Mouse (Mus musculus): ENCODE measurements around the gene Sirt2.

Gene Sirt2

DNA sequence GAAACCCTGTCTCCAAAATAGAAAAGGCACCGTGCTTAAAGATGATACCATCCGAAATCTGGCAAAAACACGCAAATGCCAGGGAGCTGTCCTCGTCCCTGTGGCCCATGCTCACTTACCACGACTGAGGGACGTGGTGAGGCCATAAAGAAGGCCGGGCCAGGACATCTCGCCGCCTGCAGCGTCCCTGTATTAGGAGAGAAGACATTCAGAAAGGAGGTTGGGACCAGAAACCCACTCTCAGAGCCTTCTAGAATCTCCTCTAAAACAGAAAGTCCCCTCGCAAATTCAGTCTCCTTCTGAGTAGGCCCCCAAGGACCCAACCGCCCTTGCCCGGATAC, 25.2 kb upstream of the Sirt2 start:
- POLR2A ChIA-PET: interaction anchor here in 3 of 4 experiments (0.6 to 3.2 kb wide), 85 partner anchors 8 to 777 kb away, joined by 3 to 38 read pairs (median 5); partner anchors contain the start of genes Sirt2 (in 3 of the 3), Ccer2 (in 2 of the 3), Fbxo17 (in 2 of the 3) and Med29 (in 2 of the 3)

DNA sequence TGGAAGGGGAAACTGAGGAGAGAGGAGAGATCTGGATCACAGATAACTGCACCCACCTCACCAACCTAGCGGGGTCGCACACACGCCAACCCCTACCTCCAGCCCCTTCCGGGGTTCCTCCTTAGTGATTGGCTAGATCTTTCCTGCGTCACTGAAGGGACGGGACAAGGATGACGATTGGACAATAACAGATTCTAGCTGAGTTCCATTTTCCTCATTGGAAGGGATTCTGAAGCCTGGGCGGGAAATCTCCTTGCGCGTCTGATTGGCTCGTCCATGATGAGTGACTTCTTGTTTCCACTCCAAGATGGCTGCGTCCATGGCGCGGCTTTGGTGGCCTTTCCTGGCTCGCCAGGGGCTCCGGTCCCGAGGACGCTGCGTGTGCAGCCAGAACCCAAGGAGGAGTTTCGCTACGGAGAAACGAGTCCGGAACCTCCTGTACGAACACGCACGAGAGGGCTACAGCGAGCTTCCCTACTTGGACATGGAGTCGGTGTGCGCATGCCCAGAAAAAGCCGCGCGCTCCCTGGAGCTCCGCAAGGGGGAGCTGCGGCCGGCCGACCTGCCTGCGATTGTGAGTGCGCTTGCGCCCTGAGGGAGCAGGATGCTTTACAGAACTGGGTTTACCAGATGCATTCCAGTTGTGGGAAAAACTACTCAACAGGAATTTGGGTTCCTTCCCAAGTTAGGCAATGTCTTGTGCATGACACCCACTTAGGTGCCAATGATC, 24.7 kb upstream of the Sirt2 start, which contains the start of the genes Mrps12 and Sars2:
Gene Mrps12 (minus strand): TSS at position 112 of the 730 bp plus-strand sequence.
Gene Sars2 (plus strand): TSS at position 284 of the 730 bp plus-strand sequence.
- POLR2A ChIA-PET: interaction anchor here (0.5 to 3.2 kb wide), 111 partner anchors 8 to 1538 kb away, joined by 3 to 38 read pairs (median 4); partner anchors contain the start of genes Sirt2 (in 3 of the 4), Ccer2 (in 2 of the 4), Eif3k (in 2 of the 4) and Fbxo17 (in 2 of the 4)

More for the DNA sequence above, 25.2 kb upstream of the Sirt2 start:
- CTCF ChIA-PET: interaction anchor here (0.5 to 2.1 kb wide), 56 partner anchors 8 to 1255 kb away, joined by 3 to 25 read pairs (median 4); partner anchors contain the start of genes Sirt2 (in 2 of the 4), Capn12 (in 1 of the 4), Ccer2 (in 1 of the 4) and Eif3k (in 1 of the 4)

DNA sequence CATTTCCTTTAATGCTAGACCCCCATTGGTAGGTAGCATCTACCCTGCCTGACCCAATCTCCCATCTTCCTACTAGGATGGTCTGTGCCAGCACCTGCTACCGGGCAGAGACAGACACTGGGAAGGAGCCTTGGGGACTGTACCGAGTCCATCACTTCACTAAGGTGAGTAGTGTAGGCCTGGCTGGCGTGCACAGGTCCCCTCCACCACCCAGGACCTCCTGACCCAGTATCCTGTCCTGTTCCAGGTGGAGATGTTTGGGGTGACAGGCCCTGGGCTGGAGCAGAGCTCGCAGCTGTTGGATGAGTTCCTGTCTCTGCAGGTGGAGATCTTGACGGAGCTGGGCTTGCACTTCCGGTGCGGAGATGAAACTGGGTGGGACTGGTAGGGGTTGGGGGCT, 16.6 kb upstream of the Sirt2 start:
- POLR2A ChIA-PET: interaction anchor here in 2 of 4 experiments (1.0 to 2.9 kb wide), 6 partner anchors 8 to 44 kb away, joined by 3 to 11 read pairs (median 5); partner anchors contain the start of genes Mrps12 (in 2 of the 2), Sars2 (in 2 of the 2) and Sirt2 (in 2 of the 2)
- CTCF ChIA-PET: interaction anchor here in 1 of 4 experiments (0.6 to 2.1 kb wide), 2 partner anchors 8 to 130 kb away, joined by 3 to 9 read pairs; partner anchors contain the start of genes Mrps12 and Sars2

More for the DNA sequence above, 24.7 kb upstream of the Sirt2 start, which contains the start of the genes Mrps12 and Sars2:
- CTCF ChIA-PET: interaction anchor here (0.5 to 2.1 kb wide), 66 partner anchors 9 to 1255 kb away, joined by 3 to 25 read pairs (median 4); partner anchors contain the start of genes Sirt2 (in 3 of the 4), Ccer2 (in 2 of the 4), Capn12 (in 1 of the 4) and Eif3k (in 1 of the 4)

DNA sequence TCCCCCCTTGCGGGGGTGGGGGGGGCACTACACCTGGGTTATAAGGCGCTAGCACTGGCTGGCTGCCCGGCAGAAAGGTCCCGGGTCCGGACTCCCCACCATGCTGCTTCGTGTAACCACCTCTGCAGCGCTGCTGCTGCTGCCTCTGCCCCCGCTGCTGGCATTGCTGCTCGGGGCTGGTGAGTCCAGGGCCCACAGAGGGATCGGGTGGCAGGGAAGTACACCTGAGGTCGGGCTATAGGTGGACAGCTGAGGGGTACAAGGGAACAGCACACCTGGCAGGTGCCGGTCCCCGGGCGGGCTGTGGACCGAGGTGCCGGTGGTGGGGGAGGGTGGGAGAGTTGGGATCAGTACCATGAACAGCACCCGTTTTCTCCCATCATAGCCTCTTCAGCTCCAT, 10.5 kb upstream of the Sirt2 start, which contains the start of gene Ccer2:
Gene Ccer2 (plus strand): TSS at position 96 of the 400 bp plus-strand sequence.
- ChIA-PET CTCF (interaction anchor here in 3 of 4 experiments (0.5 to 2.4 kb wide), 3 partner anchors 14 to 24 kb away, joined by 3 to 6 read pairs (median 5); partner anchors contain the start of genes Mrps12 (in 2 of the 3) and Sars2 (in 2 of the 3)), POLR2A (interaction anchor here in 3 of 4 experiments (0.6 to 3.4 kb wide), 13 partner anchors 8 to 509 kb away, joined by 3 to 21 read pairs (median 4); partner anchors contain the start of genes Mrps12 (in 2 of the 3), Sars2 (in 2 of the 3) and Sirt2 (in 2 of the 3))

DNA sequence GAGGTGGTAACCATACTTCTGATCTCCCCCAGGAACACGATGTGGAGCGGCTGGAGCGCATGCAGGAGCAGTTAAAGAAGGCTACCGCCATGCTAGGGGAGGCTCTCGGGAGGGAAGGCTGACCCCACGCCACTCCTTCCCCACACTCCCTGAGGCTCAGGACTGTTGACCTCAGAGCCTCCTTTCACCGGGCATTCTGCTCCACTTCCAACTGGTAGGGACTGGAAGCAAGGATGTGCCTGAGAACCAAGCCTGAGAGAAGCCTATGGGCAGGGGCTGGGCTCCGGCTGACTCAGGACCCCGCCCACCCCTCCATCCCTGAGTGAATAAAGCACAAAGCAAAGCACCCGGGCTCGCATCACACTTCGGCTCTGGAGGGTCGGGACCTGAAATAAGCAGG, 7.9 kb upstream of the Sirt2 start:
- CTCF ChIA-PET: interaction anchor here in 1 of 4 experiments (0.9 to 1.2 kb wide), 2 partner anchors 17 to 21 kb away, joined by 3 to 4 read pairs; partner anchors contain the start of genes Mrps12 and Sars2
- POLR2A ChIA-PET: interaction anchor here in 2 of 4 experiments (0.7 to 1.8 kb wide), 3 partner anchors 8 to 32 kb away, joined by 3 to 5 read pairs (median 3); partner anchors contain the start of genes Mrps12 (in 1 of the 2), Sars2 (in 1 of the 2) and Sirt2 (in 1 of the 2)

DNA sequence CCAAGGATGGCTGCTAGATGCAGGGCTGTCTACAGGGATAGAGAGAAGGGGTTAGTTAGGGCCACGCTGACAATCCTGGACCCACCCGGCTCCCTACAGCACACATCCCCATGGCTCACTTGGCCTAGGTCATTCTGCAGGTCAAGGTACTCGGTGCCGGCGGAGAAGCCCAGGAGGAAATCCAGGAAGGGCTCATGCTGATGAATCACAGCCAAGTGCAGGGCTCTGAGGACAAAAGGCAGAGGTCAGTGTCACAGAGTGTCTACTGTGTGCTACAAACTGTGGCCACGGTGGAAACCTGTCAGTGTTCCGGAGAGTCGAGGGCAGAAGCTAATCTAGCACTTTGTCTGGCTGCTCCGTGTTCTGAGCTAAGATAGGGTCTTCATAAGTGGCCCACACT, 4.6 kb upstream of the Sirt2 start:
- ChIA-PET CTCF (interaction anchor here in 3 of 4 experiments (0.6 to 1.4 kb wide), 7 partner anchors 15 to 110 kb away, joined by 3 to 5 read pairs (median 3); partner anchors contain the start of genes Mrps12 (in 1 of the 3) and Sars2 (in 1 of the 3)), POLR2A (interaction anchor here in 2 of 4 experiments (0.8 to 5.5 kb wide), 8 partner anchors 11 to 69 kb away, joined by 3 to 38 read pairs (median 6); partner anchors contain the start of genes Mrps12 (in 2 of the 2), Sars2 (in 2 of the 2) and Fbxo27 (in 1 of the 2))

DNA sequence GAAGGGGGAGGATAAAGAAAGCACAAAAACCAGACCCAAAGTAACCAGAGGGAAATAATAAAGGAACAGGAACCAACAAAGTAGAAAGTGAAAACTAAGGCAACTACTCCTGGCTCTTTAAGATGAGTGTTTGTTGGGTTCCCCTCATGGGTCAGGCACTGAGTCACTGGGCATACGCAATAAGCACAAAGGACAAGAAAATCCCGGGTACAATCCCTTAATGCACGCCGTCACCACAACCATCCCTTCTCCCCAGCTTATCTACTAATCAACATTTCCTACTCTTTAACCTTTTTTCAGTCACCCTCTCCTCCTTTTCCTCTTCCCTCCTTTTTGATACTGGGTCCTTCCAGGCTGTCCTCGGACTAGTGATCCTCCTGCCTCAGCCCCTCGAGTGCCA, 1.3 kb upstream of the Sirt2 start:
- ChIA-PET POLR2A (interaction anchor here in 3 of 4 experiments (0.6 to 5.5 kb wide), 39 partner anchors 9 to 390 kb away, joined by 3 to 40 read pairs (median 6); partner anchors contain the start of genes Ccer2 (in 3 of the 3), Mrps12 (in 3 of the 3), Sars2 (in 3 of the 3) and Eif3k (in 1 of the 3)), CTCF (interaction anchor here (0.6 to 1.7 kb wide), 7 partner anchors 14 to 54 kb away, joined by 3 to 12 read pairs (median 4); partner anchors contain the start of genes Mrps12 (in 1 of the 4) and Sars2 (in 1 of the 4))

DNA sequence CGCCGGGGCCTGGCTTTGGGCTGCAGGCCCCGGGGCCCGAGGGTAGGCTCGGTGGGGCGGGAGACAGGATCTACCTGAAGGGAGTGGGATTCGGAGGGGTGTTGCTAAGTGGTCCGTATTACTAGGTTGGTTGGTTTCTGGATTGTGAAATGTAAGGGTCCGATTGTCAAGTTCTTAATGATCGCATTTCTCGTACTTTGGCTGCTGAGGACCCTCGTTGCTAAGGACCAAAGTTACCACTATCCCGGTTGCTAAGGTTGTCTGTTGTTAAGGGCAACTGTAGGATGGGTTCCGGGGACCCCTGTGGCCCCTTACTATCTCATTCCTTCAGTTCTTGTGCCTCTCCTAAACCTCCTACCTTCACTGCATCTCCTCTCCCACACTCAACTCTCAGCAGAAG, 375 bp downstream of the Sirt2 start:
- CTCF ChIA-PET: interaction anchor here (0.5 to 1.7 kb wide), 17 partner anchors 9 to 330 kb away, joined by 3 to 23 read pairs (median 3); partner anchors contain the start of genes Mrps12 (in 2 of the 4), Sars2 (in 2 of the 4), Eif3k (in 1 of the 4) and Fbxo17 (in 1 of the 4)
- POLR2A ChIA-PET: interaction anchor here in 3 of 4 experiments (0.5 to 5.5 kb wide), 74 partner anchors 8 to 1216 kb away, joined by 3 to 40 read pairs (median 4); partner anchors contain the start of genes Mrps12 (in 3 of the 3), Sars2 (in 3 of the 3), Ccer2 (in 2 of the 3) and Actn4 (in 1 of the 3)

DNA sequence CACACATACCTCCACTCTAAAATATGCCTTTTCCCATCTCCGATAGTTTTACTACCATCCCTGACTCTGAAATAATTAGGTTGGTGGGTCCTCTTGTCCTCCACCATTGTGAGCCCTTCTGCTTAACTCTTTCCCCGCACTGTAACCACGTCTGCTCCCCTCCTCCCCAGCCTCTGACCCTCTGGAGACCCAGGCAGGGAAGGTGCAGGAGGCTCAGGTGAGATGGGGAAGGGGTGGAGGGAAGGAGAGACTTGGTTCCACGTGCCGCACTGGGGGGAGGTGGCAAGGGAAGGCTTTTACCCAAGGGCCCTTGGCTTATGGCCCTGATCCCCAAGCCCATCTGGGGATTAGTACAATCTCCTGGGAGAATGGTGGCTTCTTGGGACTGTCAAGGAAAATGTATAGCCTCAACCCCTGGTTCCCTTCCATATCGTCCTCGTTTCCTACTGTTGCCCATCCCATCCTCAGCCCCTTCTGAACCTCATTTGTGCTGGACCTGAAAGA, 979 bp downstream of the Sirt2 start, which contains the start of gene Nfkbib:
Gene Nfkbib (minus strand): TSS at position 51 of the 504 bp plus-strand sequence.
- ChIA-PET CTCF (no interaction called here), POLR2A (interaction anchor here in 1 of 4 experiments (1.0 kb wide), 1 partner anchor 13 kb away, joined by 4 read pairs; no protein-coding TSS in a partner anchor)

DNA sequence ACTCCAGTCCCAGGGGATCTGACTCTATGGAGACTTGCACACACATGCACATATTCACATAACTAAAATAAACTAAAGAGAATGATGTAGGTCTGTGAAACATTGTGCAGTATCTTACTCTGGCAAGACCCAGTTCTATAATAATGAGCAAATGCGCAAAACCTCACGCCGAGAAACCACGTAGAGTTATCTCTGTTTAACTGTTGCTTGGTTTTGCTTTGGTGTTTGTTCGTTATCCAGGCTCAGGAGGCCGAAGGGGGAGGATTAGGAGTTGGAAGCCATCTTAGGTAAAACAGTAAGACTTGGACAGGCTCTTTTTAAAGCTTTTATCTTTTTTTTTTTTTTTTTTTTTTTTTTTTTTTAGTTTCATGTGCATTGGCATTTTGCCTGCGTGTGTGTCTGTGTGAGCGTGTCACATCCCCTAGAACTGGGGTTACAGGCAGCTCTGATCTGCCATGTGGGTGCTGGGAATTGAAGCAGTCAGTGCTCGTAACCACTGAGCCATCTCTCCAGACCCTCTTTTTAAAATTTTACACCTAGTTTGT, 3.0 kb downstream of the Sirt2 start:
- ChIA-PET CTCF (interaction anchor here in 1 of 4 experiments (0.6 kb wide), 3 partner anchors 25 to 284 kb away, joined by 3 to 6 read pairs (median 4); no protein-coding TSS in a partner anchor), POLR2A (interaction anchor here in 2 of 4 experiments (0.6 to 1.4 kb wide), 6 partner anchors 16 to 1541 kb away, joined by 3 to 6 read pairs (median 4); partner anchors contain the start of genes Mrps12 (in 1 of the 2) and Sars2 (in 1 of the 2))

DNA sequence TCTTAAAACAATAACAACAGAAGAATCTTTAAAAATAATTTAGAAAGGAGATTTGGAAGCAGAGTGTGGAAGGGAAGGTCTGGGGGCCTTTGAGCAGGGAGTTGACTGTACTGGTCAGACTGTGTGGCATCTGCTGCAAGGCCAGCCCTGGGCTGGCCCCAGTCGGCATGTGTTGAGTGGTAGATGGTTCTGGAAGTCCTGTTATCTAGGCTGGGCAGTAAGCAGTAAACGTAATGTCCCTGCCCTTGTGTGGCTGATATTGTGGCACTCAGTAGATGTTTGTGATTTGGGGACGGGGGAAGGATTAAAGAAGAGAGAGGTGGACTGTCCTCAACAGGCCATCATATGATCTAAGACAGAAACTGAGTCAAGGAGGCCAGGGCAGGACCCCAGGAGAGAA, 3.8 kb downstream of the Sirt2 start:
- POLR2A ChIA-PET: interaction anchor here in 3 of 4 experiments (0.5 to 1.4 kb wide), 7 partner anchors 10 to 1542 kb away, joined by 3 to 6 read pairs (median 4); no protein-coding TSS in a partner anchor
- CTCF ChIA-PET: interaction anchor here in 2 of 4 experiments (1.1 to 1.4 kb wide), 2 partner anchors 9 to 10 kb away, joined by 3 to 4 read pairs; no protein-coding TSS in a partner anchor

DNA sequence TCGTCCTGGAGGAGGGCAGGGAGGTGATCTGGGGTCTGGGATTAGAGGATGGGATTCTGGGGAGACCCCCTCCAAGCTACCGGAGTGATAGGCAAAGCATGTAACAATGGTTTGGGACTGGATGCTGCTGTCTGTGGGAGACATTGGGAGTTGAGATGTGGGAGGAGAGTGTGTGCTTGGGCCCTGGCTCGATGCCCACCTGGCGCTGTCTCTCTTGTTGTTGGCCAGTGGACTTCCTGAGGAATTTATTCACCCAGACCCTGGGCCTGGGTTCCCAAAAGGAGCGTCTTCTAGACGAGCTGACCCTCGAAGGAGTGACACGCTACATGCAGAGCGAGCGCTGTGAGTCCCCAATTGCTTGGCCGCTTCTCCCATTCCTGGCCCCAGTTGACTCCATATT, 5.3 kb downstream of the Sirt2 start:
- CTCF ChIA-PET: interaction anchor here in 2 of 4 experiments (0.6 to 1.4 kb wide), 2 partner anchors 8 to 27 kb away, joined by 3 read pairs; no protein-coding TSS in a partner anchor
- POLR2A ChIA-PET: interaction anchor here in 2 of 4 experiments (0.6 to 5.0 kb wide), 8 partner anchors 8 to 210 kb away, joined by 3 to 19 read pairs (median 4); partner anchors contain the start of genes Eif3k (in 1 of the 2), Map4k1 (in 1 of the 2), Mrps12 (in 1 of the 2) and Rinl (in 1 of the 2)

DNA sequence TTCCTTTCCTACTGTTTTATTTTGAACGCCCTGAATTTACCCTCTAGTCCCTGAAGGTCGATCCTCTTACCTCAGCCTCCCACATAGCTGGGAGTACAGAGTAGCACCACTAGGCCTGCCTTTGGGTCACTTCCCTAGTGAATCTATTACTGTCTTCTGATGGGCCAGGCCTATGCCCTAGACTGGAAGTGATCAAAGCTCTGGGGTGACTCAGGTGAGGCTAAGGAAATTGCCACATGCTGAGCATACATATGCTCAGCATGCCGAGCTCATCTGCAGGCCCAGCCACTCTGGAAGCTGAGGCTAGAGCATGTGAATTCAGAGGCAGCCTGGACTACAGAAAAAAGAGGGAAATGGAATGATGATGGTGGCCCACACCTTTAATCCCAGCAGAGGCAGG, 6.6 kb downstream of the Sirt2 start:
- CTCF ChIA-PET: interaction anchor here (0.5 to 1.9 kb wide), 10 partner anchors 17 to 1697 kb away, joined by 3 to 9 read pairs (median 4); partner anchors contain the start of gene Gmfg (in 1 of the 4)
- POLR2A ChIA-PET: interaction anchor here in 2 of 4 experiments (0.5 to 5.0 kb wide), 16 partner anchors 10 to 593 kb away, joined by 3 to 19 read pairs (median 4); partner anchors contain the start of genes Eif3k (in 1 of the 2), Map4k1 (in 1 of the 2), Mrps12 (in 1 of the 2) and Sars2 (in 1 of the 2)

DNA sequence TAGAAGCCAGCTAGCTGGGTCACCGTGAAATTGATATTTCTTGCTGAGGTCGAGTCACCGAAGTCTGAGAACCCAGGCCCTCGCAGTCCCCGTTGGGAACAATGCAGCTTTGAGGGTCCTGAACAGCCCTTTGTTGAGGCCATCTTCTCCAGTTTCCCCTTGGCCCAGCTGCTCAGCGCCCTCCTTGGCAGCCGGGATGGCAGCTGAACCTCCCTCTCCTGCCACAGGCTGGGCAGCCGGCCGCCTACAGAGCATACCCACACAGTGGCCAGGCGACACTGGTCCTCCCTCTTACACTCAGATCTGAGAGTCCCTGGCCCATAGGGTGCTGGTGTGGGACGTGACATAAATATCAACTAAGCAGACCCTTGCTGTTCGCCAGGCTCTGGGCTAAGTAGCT, 7.6 kb downstream of the Sirt2 start:
- ChIA-PET CTCF (interaction anchor here in 1 of 4 experiments (1.9 kb wide), 1 partner anchor 16 kb away, joined by 5 read pairs; no protein-coding TSS in a partner anchor), POLR2A (interaction anchor here (0.6 to 5.0 kb wide), 16 partner anchors 8 to 1314 kb away, joined by 3 to 19 read pairs (median 4); partner anchors contain the start of genes Mrps12 (in 2 of the 4), Sars2 (in 2 of the 4), Eif3k (in 1 of the 4) and Map4k1 (in 1 of the 4))

DNA sequence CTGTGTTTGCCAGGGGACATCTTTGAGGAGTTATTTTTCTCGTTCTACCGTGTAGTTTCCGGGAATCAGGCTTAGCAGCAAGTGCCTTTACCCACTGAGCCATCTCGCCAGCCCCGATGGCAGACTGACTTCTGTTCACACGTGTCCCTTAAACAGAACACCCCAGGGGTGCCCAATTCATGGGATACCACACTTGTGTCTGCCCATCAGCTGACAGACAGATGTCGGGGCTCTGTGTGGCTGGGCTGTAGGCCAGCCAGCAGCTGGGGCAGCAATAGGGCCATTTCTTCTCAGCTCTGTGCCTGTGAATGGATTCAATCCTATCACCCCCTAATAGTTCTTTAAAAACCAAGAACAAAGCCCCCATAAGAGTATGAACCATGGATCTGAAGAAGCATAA, 8.6 kb downstream of the Sirt2 start:
- CTCF ChIA-PET: interaction anchor here in 3 of 4 experiments (0.5 to 1.3 kb wide), 4 partner anchors 9 to 54 kb away, joined by 3 to 6 read pairs (median 4); partner anchors contain the start of gene Sirt2 (in 1 of the 3)
- POLR2A ChIA-PET: interaction anchor here in 3 of 4 experiments (0.8 to 5.0 kb wide), 16 partner anchors 9 to 48 kb away, joined by 3 to 19 read pairs (median 4); partner anchors contain the start of genes Sirt2 (in 2 of the 3), Mrps12 (in 1 of the 3) and Sars2 (in 1 of the 3)

All from embryonic stem cell, embryonic (primary cell).